Comparison of ENCODE assay signal across 18 mouse cellular contexts in the genomic region with DNA sequence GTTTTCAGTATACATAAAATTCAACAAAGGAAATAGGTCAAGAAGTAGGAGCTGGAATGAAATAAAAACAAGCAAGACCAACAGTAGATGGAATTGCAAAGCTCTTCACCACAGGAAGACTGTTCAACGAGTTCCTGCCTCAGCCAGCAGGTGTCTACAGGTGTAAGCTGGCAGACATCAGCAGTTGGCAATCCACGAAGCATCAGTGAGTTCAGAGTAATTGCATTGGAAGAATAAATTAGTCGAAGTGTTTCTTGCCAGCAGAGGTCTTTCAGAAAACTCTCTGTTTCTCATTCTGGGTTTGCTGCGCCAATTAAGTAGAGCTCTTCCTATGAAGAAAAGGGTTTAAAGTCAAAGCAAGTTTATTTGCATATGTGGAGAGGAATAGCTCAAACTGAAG.
DNase-seq lines count a peak whose midpoint lies in the region; ATAC-seq and TF ChIP-seq lines count a peak whose summit lies in the region.
"Had no signal": no experiment of that assay in that cellular context is flagged by ENCODE, and none has a peak within 500 bp of the region (broad histone marks: within the 10 kb centered on the region; RNA-seq: fewer than 3 reads in every experiment).

No protein-coding gene starts in this region.

- H3K9me3 ChIP-seq in kidney, postnatal 0 days (replicated peaks; ENCODE audit: low read length) = no peaks in the 10 kb centered on the region
- H3K9me3 ChIP-seq in kidney, embryonic 15.5 days (replicated peaks) = no peaks in the 10 kb centered on the region
- H3K9me3 ChIP-seq: embryonic facial prominence, embryonic 12.5 days; forebrain, embryonic 12.5 days; limb, embryonic 13.5 days; midbrain, embryonic 13.5 days; neural tube, embryonic 12.5 days had no signal

- H3K4me2 ChIP-seq in kidney, postnatal 0 days (ENCODE audit: low read length) = no peak overlapping the region
- no peak overlapping the region for H3K4me2 ChIP-seq in kidney, embryonic 15.5 days
- H3K4me2 ChIP-seq: embryonic facial prominence, embryonic 12.5 days; forebrain, embryonic 12.5 days; limb, embryonic 13.5 days; midbrain, embryonic 13.5 days; neural tube, embryonic 12.5 days had no signal

- TF ChIP-seq CTCF in kidney, postnatal 0 days (IDR thresholded peaks at IDR 0.05; ENCODE audit: low read depth) = peak; percentile 48; the same call in 1 of the 2 replicates

- no peak for ATAC-seq in kidney, postnatal 0 days (replicated peaks; ENCODE audit: low FRiP score, low read depth)
- ATAC-seq in kidney, embryonic 15.5 days (replicated peaks; ENCODE audit: low FRiP score) = no peak
- ATAC-seq: midbrain, embryonic 13.5 days had no signal

- no peaks in the 10 kb centered on the region for H3K27me3 ChIP-seq in kidney, postnatal 0 days (ENCODE audit: insufficient read depth, low read length)
- no peaks in the 10 kb centered on the region for H3K27me3 ChIP-seq in kidney, embryonic 15.5 days
- H3K27me3 ChIP-seq: embryonic facial prominence, embryonic 12.5 days; forebrain, embryonic 12.5 days; limb, embryonic 13.5 days; midbrain, embryonic 13.5 days; neural tube, embryonic 12.5 days had no signal

- peak; percentile 3 to 22 for DNase-seq in cerebellum, postnatal 25 days
- no peak for DNase-seq in cerebellum, adult 11 months
- DNase-seq in kidney, postnatal 0 days (ENCODE audit: low spot score) = no peak
- DNase-seq in retina, postnatal 1 day = peak; percentile 1
- DNase-seq in retina, embryonic 14.5 days (ENCODE audit: low spot score) = no peak
- DNase-seq in telencephalon, adult 2 months (ENCODE audit: low read depth, low spot score) = peak; percentile 3
- DNase-seq in frontal cortex, postnatal 25 days (ENCODE audit: low spot score in 2 of 2) = no peak
- DNase-seq: adrenal gland, postnatal 36 days; B cell, adult 2 months; cerebellum, adult 11-12 months; heart, postnatal 14 days; lung, postnatal 4 days had no signal

- no peak overlapping the region for H3K4me3 ChIP-seq in kidney, postnatal 0 days (replicated peaks; ENCODE audit: low read depth, low read length)
- H3K4me3 ChIP-seq in kidney, embryonic 15.5 days (replicated peaks) = no peak overlapping the region
- H3K4me3 ChIP-seq: embryonic facial prominence, embryonic 12.5 days; forebrain, embryonic 12.5 days; limb, embryonic 13.5 days; midbrain, embryonic 13.5 days; neural tube, embryonic 12.5 days had no signal

- WGBS in kidney, postnatal 0 days = 49% methylated on average over 4 of the region's 4 CpGs
- WGBS in kidney, embryonic 15.5 days = 56% methylated on average over 4 of the region's 4 CpGs

- no peaks in the 10 kb centered on the region for H3K36me3 ChIP-seq in kidney, postnatal 0 days (ENCODE audit: insufficient read depth, low read length)
- no peaks in the 10 kb centered on the region for H3K36me3 ChIP-seq in kidney, embryonic 15.5 days
- H3K36me3 ChIP-seq: embryonic facial prominence, embryonic 12.5 days; forebrain, embryonic 12.5 days; limb, embryonic 13.5 days; midbrain, embryonic 13.5 days; neural tube, embryonic 12.5 days had no signal

- no peak overlapping the region for H3K9ac ChIP-seq in kidney, postnatal 0 days (ENCODE audit: low read depth, low read length)
- no peak overlapping the region for H3K9ac ChIP-seq in kidney, embryonic 15.5 days
- H3K9ac ChIP-seq: embryonic facial prominence, embryonic 12.5 days; forebrain, embryonic 12.5 days; limb, embryonic 13.5 days; midbrain, embryonic 13.5 days; neural tube, embryonic 12.5 days had no signal

- no peaks in the 10 kb centered on the region for H3K4me1 ChIP-seq in kidney, postnatal 0 days (replicated peaks; ENCODE audit: insufficient read depth, low read length)
- no peaks in the 10 kb centered on the region for H3K4me1 ChIP-seq in kidney, embryonic 15.5 days
- H3K4me1 ChIP-seq: embryonic facial prominence, embryonic 12.5 days; forebrain, embryonic 12.5 days; limb, embryonic 13.5 days; midbrain, embryonic 13.5 days; neural tube, embryonic 12.5 days had no signal

- no peak overlapping the region for H3K27ac ChIP-seq in kidney, postnatal 0 days
- no peak overlapping the region for H3K27ac ChIP-seq in kidney, embryonic 15.5 days
- H3K27ac ChIP-seq: embryonic facial prominence, embryonic 12.5 days; forebrain, embryonic 12.5 days; limb, embryonic 13.5 days; midbrain, embryonic 13.5 days; neural tube, embryonic 12.5 days had no signal

Comparison
In these comparisons a context has a peak if more than half of its experiments do, and no peak if none do; other contexts are left out.
1. DNase-seq: peak in cerebellum, postnatal 25 days (2 of 2), retina, postnatal 1 day (single experiment) and telencephalon, adult 2 months (single experiment); none in cerebellum, adult 11 months (single experiment), kidney, postnatal 0 days (single experiment), retina, embryonic 14.5 days (single experiment) and frontal cortex, postnatal 25 days (0 of 2).